ENCODE assay signal across 8 mouse cellular contexts in genomic region chr6:148944344-148944766, GRCm38 (mm10). TPM values are rescaled to one million over a fixed set of nuclear protein-coding genes. Genes with fewer than 3 reads are reported as not detected.
DNase-seq lines count a peak whose midpoint lies in the region; ATAC-seq and TF ChIP-seq lines count a peak whose summit lies in the region.

No protein-coding gene starts in this region.

- no peaks in the 10 kb centered on the region for H3K9me3 ChIP-seq in erythroblast, embryonic 14.5 days (ENCODE audit: control insufficient read depth, low read length)
- H3K9me3 ChIP-seq in limb, embryonic 11.5 days (ENCODE audit: control insufficient read depth, low read length), result no peaks in the 10 kb centered on the region

- H3K4me2 ChIP-seq in limb, embryonic 11.5 days (ENCODE audit: low read depth, severe bottlenecking), result peak overlapping the region; percentile 62

- no peak overlapping the region; the same call in 1 of the 2 replicates for H3K27ac ChIP-seq in thymus, adult 2 months (ENCODE audit: control insufficient read depth, insufficient read depth, low read length)
- peak overlapping the region; percentile 89 for H3K27ac ChIP-seq in limb, embryonic 11.5 days (replicated peaks; ENCODE audit: low read depth, low read length)
- H3K27ac ChIP-seq in olfactory bulb, adult 2 months (ENCODE audit: insufficient read depth, low read depth, low read length), result no peak overlapping the region

- peaks cover 40% of the 10 kb centered on the region for H3K4me1 ChIP-seq in erythroblast, embryonic 14.5 days (ENCODE audit: control insufficient read depth)
- no peaks in the 10 kb centered on the region for H3K4me1 ChIP-seq in thymus, adult 2 months (replicated peaks; ENCODE audit: control insufficient read depth, insufficient read depth, low read length)
- H3K4me1 ChIP-seq in limb, embryonic 11.5 days (ENCODE audit: control insufficient read depth, insufficient read depth, low read length), result no peaks in the 10 kb centered on the region
- peaks cover 11% of the 10 kb centered on the region for H3K4me1 ChIP-seq in olfactory bulb, adult 2 months (ENCODE audit: control insufficient read depth, insufficient read depth, low read length)

- H3K4me3 ChIP-seq in erythroblast, embryonic 14.5 days (replicated peaks), result peak overlapping the region; percentile 86
- peak overlapping the region; percentile 100 for H3K4me3 ChIP-seq in thymus, adult 2 months (ENCODE audit: control insufficient read depth, insufficient read depth, low read length)
- H3K4me3 ChIP-seq in limb, embryonic 11.5 days (ENCODE audit: low read depth, low read length), result peak overlapping the region; percentile 97
- H3K4me3 ChIP-seq in olfactory bulb, adult 2 months (ENCODE audit: insufficient read depth, low read depth, low read length), result peak overlapping the region; percentile 60

- TF ChIP-seq CTCF in thymus, adult 2 months (IDR thresholded peaks at IDR 0.05; ENCODE audit: borderline replicate concordance, control insufficient read depth, extremely low read depth, insufficient read depth, low read length, poor library complexity), result no peak
- no peak for TF ChIP-seq CTCF in olfactory bulb, adult 2 months (IDR thresholded peaks at IDR 0.05; ENCODE audit: insufficient read depth, low read depth, low read length)

- no peak for ATAC-seq in erythroblast, adult 5-6 weeks (replicated peaks; ENCODE audit: low FRiP score, poor library complexity, severe bottlenecking)
- no peak for ATAC-seq in limb, embryonic 11.5 days (ENCODE audit: insufficient number of reproducible peaks, low FRiP score, low TSS enrichment, low read depth)

- no peak for DNase-seq in thymus, adult 2 months
- DNase-seq in thymus, adult 18-20 months, result no peak
- no peak for DNase-seq in limb, embryonic 11.5 days (ENCODE audit: low spot score)
- no peak for DNase-seq in adrenal gland, postnatal 10 days
- DNase-seq in spleen, postnatal 36 days (ENCODE audit: low spot score in 2 of 2), result no peak

- no peak for TF ChIP-seq POLR2A in thymus, adult 2 months (IDR thresholded peaks at IDR 0.05; ENCODE audit: control insufficient read depth, extremely low read depth, insufficient read depth, low read length, poor library complexity)
- no peak for TF ChIP-seq POLR2A in olfactory bulb, adult 2 months (IDR thresholded peaks at IDR 0.05; ENCODE audit: insufficient read depth, low read depth, low read length)

- no peaks in the 10 kb centered on the region; the same call in none of the 2 replicates for H3K36me3 ChIP-seq in erythroblast, embryonic 14.5 days (ENCODE audit: control insufficient read depth)
- no peaks in the 10 kb centered on the region for H3K36me3 ChIP-seq in thymus, adult 2 months (ENCODE audit: control insufficient read depth, insufficient read depth, low read length)
- no peaks in the 10 kb centered on the region; the same call in 1 of the 2 replicates for H3K36me3 ChIP-seq in limb, embryonic 11.5 days (ENCODE audit: control insufficient read depth, insufficient read depth, low read length)

- H3K9ac ChIP-seq in limb, embryonic 11.5 days (ENCODE audit: low read length), result peak overlapping the region; percentile 98

- no peaks in the 10 kb centered on the region for H3K27me3 ChIP-seq in erythroblast, embryonic 14.5 days (ENCODE audit: control insufficient read depth)
- no peaks in the 10 kb centered on the region for H3K27me3 ChIP-seq in thymus, adult 2 months (ENCODE audit: control insufficient read depth, insufficient read depth, low read length)
- no peaks in the 10 kb centered on the region for H3K27me3 ChIP-seq in limb, embryonic 11.5 days (ENCODE audit: control insufficient read depth, insufficient read depth, low read length)

- WGBS in thymus, adult 2 months, result 2% methylated on average over 30 of the region's 30 CpGs
- 0% methylated on average over 30 of the region's 30 CpGs for WGBS in limb, embryonic 11.5 days
- 4% methylated on average over 30 of the region's 30 CpGs for WGBS in olfactory bulb, adult 2 months

RNA-seq across cellular contexts. Expression of gene Sinhcaf, which starts 1.9 kb away (rescaled TPM):
- polyA plus RNA-seq in erythroblast, embryonic 14.5 days (2012), result 0.11 and 0.23 TPM in 2 replicates
- total RNA-seq in erythroblast, adult 5-6 weeks (2015; ENCODE audit: low replicate concordance), result 4.6 and 9.0 TPM in 2 replicates
- total RNA-seq in erythroblast, adult 5-6 weeks (2017; ENCODE audit: low replicate concordance), result 9.0 and 12.8 TPM in 2 replicates
- 7.8 and 8.9 TPM in 2 replicates for polyA plus RNA-seq in thymus, adult 2 months (2012; rRNA removed)
- 224 and 241 TPM in 2 replicates for polyA plus RNA-seq in limb, embryonic 11.5 days (2014; fragmentation: Nextera tagmentation; extraction: Ambion mirVana)
- not detected in 2 replicates for polyA plus RNA-seq in olfactory bulb, adult 2 months (2012; ENCODE audit: insufficient read depth, insufficient read length, low replicate concordance, missing spikeins)
- total RNA-seq in adrenal gland, postnatal 10 days (2021), result 10 to 100 TPM; 28.1 to 29.4 TPM

RNA-seq across cellular contexts. Expression of gene Caprin2, which starts 48.3 kb away (rescaled TPM):
- 0.07 and 0.41 TPM in 2 replicates for polyA plus RNA-seq in erythroblast, embryonic 14.5 days (2012)
- 3.1 TPM in 1 of 2 replicates, not detected in the other for total RNA-seq in erythroblast, adult 5-6 weeks (2015; ENCODE audit: low replicate concordance)
- 3.1 and 4.0 TPM in 2 replicates for total RNA-seq in erythroblast, adult 5-6 weeks (2017; ENCODE audit: low replicate concordance)
- 6.3 and 9.5 TPM in 2 replicates for polyA plus RNA-seq in thymus, adult 2 months (2012; rRNA removed)
- 10.8 and 12.3 TPM in 2 replicates for polyA plus RNA-seq in limb, embryonic 11.5 days (2014; fragmentation: Nextera tagmentation; extraction: Ambion mirVana)
- polyA plus RNA-seq in olfactory bulb, adult 2 months (2012; ENCODE audit: insufficient read depth, insufficient read length, low replicate concordance, missing spikeins), result not detected in 2 replicates
- 10 to 100 TPM; 10.2 to 18.2 TPM for total RNA-seq in adrenal gland, postnatal 10 days (2021)

Comparison
In these comparisons a context has a peak if more than half of its experiments do, and no peak if none do; other contexts are left out.
1. RNA of gene Sinhcaf, which starts 1.9 kb away (polyA plus RNA-seq): 224 to 241 TPM in limb, embryonic 11.5 days; 7.8 to 8.9 TPM in thymus, adult 2 months, 0.11 to 0.23 TPM in erythroblast, embryonic 14.5 days and not detected in olfactory bulb, adult 2 months; every median in the first group is over 10 times any median in the second.
2. Peak in every context shown above with its lines, with median percentiles within 50 percentile points of each other: H3K4me3 ChIP-seq.